Mouse (Mus musculus) cerebellum, adult 2 months (tissue): ENCODE data around the gene Gm14403.
"Not testable (repeated sequence)": the region's sequence is repeated elsewhere in the genome, so short reads cannot be mapped to it uniquely, and the experiment has no call there.

Experiments used
- CTCF ChIP-seq: fragments of 200-500 bp; IDR thresholded peaks from 2 replicates; pipeline ENCODE4 v1.5.1; 2011; ENCODE audit warnings: low read depth, mild to moderate bottlenecking, control low read depth, low read length, moderate library complexity, borderline replicate concordance; ENCODE audit not compliant: insufficient read depth
- POLR2A ChIP-seq: fragments of 200-500 bp; IDR thresholded peaks from 2 replicates; pipeline ENCODE4 v1.6.1; 2011; ENCODE audit warnings: low read length, control low read depth, borderline replicate concordance; ENCODE audit not compliant: insufficient read depth

- TF ChIP-seq CTCF, POLR2A: not testable (repeated sequence)
Observed at GRCm38 (mm10) chr2:177517746-177518145, 19.7 kb downstream of the Gm14403 start.
